Mouse (Mus musculus) R1 (cell line): ENCODE data around the gene Sorbs2.

Experiments
- DNase-seq: peaks from one replicate; pipeline ENCODE4 v3.0.0-alpha.2; 2018; ENCODE audit warnings: low read depth, low spot score

The Sorbs2 gene

GRCm38 (mm10) chr8:45751512-45752502, 244.2 kb downstream of the Sorbs2 start:
- peak; percentile 34 for DNase-seq

- no peak for DNase-seq
Measured at GRCm38 (mm10) chr8:45755482-45755881, 247.9 kb downstream of the Sorbs2 start.

DNA sequence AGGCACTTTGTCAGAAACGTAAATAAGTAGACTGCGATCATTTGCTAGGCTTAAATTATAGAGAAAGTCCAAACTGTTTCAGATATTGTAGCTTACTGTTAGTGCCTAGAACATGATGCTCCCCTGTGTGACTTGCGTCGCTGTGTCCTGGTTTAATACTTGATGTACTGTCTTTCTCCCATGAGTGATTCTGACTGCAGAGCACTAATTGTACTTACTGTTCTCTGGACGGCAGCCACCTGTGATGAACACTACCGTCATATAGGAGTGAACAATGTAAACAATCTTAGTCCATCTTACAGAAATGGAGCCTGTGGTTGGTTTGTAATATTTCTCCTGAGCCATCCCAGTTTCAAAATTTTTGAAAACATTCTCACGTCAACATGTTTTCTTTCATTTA, 248.4 kb downstream of the Sorbs2 start:
- DNase-seq = no peak

- no peak for DNase-seq
Measured at GRCm38 (mm10) chr8:45760622-45761021, 253.0 kb downstream of the Sorbs2 start.

DNA sequence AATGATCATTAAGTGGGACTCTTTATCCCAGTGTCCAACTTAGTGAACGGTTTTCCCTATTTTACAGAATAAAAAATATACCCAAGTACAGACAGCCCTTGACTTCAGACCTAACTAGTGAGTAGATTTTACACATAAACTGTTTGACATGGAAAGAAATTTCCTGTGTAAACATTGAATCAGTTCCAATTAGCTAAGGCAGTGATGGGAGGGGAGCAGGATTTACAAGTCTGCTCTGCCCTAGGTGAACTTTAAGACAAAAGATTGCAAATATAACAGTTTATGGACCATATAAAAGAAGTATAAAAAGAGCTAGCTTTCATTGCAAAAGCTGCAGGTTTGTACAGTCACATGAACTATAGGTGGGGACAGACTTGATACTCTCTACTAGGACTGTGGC, 253.5 kb downstream of the Sorbs2 start:
- no peak for DNase-seq

GRCm38 (mm10) chr8:45762982-45763689, 255.5 kb downstream of the Sorbs2 start:
- DNase-seq = no peak

- DNase-seq = no peak
Measured at GRCm38 (mm10) chr8:45763690-45764342, 256.2 kb downstream of the Sorbs2 start.

DNA sequence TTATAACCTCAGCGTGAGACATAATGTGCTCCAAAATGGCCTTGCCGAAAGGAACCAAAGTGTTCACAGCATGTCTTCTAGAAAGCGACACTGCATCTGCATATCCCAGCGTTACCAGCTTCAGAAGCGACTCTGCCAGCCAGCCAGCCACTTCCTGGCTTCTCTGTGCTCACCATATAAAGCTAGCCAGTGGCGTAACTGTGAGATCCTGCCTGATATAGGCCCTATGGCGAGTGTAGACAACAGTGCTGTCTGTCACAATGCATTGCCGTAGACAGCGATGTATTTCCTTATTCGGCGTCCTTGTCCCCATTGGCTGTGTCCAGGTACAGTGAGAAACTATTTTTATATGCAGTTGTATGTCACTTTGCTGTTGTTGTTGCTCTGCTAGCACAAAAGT, 258.6 kb downstream of the Sorbs2 start:
- no peak for DNase-seq

GRCm38 (mm10) chr8:45774841-45775240, 267.3 kb downstream of the Sorbs2 start:
- DNase-seq = no peak

DNA sequence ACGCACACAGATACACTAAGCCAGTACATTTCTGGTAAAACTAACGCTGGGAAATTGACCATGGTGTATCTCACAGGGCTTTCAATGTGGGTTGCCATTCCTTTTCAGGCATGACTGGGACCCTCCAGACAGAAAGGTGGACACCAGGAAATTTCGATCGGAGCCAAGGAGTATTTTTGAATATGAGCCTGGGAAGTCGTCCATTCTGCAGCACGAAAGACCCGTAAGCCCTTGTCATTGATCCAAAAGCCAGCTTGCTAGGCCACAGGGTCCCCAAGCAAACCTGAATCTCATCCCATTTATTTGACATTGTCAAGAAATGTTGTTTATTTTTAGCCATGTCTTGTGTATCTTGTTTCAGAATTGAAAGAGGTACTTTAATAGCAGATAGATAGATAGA, 267.9 kb downstream of the Sorbs2 start:
- no peak for DNase-seq

- DNase-seq = no peak
Measured at GRCm38 (mm10) chr8:45776366-45776765, 268.8 kb downstream of the Sorbs2 start.

- DNase-seq = no peak
Measured at GRCm38 (mm10) chr8:45776977-45777376, 269.4 kb downstream of the Sorbs2 start.

GRCm38 (mm10) chr8:45780585-45780984, 273.0 kb downstream of the Sorbs2 start:
- peak; percentile 51 for DNase-seq

DNA sequence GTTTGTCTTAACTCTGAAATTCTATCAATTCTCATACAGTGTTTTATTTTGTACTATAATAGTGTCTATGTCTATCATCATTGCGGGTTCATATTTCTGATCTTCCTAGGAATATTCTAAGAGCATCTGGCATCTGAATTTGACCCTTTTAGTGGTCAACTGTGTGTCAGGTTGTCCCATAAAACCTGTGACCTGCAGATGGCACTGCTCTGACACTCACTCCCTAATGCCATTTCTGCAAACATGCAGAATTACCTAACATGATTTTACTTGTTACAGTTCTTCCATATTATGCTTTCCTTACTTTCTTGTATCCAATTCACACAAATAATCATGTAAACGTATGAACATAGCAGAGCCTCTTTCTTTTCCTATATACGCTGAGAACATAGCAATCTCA, 281.0 kb downstream of the Sorbs2 start:
- DNase-seq = no peak

GRCm38 (mm10) chr8:45794847-45795246, 287.3 kb downstream of the Sorbs2 start:
- DNase-seq = peak; percentile 70

DNA sequence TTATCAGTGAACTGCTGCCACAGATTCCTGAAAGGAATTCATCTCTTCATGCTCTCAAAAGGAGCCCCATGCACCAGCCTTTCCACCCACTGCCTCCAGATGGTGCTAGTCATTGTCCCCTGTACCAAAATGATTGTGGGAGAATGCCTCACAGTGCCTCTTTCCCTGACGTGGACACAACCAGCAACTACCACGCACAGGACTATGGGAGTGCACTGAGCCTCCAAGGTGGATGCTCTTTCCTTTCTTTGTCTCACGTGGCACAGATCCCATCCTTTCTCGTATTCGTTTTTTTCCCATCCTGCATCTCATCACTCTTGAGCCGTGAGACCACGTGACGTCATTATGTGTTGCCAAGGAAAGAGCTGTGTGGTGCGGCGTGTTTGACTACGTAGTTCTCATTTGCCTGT, 288.7 kb downstream of the Sorbs2 start:
- DNase-seq = peak; percentile 88

DNA sequence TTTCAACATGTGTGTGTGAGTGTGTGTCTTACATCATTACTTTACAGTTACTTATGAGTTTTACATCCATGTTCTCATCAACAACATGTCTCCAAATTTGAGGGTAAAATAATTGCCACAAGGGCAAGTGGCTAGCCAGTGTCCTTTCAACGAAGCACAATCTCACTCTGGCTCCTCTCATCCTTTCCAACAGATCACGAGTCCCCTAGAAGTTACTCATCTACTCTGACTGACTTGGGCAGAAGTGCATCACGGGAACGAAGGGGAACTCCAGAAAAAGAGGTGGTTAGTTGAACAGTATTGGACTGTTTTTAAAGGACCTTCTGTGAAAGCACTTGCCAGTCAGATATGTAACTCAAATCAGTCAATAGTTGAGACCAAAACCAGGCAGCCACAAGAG, 291.9 kb downstream of the Sorbs2 start:
- no peak for DNase-seq

DNA sequence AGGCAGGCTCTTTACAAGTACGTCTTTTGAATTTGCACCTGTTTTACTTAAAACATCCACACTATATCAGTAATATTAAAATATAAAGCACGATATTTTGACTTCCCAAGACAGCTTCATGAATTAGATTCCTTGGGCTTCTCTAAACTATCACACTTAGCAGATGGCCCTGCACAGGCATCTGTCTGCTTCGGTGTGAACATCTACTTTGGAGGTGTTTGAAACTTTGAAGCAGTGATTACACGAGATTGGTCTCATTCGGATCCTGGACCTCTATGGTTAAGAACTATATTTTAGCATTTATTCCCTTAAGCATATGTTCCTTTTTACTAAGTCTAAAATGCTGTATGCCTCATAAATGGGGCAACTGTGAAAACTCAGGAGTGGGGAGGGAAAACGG, 301.0 kb downstream of the Sorbs2 start:
- DNase-seq = no peak

DNA sequence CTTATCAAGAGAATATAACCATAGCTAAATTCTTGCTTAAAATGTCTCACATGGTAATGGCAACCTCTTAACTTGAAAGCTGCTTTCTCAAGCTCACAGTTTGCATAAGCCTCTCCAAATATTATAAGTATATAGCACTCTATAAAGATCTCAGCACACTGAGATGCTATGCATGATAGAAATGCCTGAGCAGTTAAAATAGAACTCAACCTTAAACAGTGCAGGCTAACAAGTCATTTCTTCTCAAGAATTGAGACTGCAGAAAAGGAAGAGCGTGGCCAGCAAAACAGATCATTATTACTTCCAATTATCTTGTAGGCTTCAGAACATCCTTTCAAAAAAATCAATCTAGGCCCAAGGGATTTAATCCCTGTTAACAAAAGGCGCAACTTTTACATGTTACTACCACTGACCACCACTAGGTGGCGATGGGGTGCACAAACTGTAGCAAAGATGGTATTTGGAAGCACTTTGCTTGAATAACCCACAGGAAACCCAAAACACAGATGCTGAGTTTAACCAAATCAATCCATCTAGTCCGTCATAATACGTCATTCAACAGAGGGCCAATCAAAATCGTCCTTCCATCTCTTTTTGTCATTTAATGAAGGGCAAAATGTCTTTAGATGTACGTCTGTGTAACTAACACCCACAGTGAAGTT, 309.3 kb downstream of the Sorbs2 start:
- DNase-seq = peak; percentile 68

- DNase-seq = no peak
Measured at GRCm38 (mm10) chr8:45821650-45822049, 314.1 kb downstream of the Sorbs2 start.

GRCm38 (mm10) chr8:45829985-45830548, 322.5 kb downstream of the Sorbs2 start:
- DNase-seq = no peak
